Mouse (Mus musculus) hindbrain, embryonic 14.5 days (tissue): ENCODE measurements around the gene Sys1. TPM values are rescaled to one million over a fixed set of nuclear protein-coding genes. Genes with fewer than 3 reads are reported as not detected.

ENCODE experiments used
- ATAC-seq: fragments of 200-750 bp; cut with Nextera tagmentation; 2 replicates; pipeline ENCODE4 v1.8.0; 2017; ENCODE audit warnings: moderate number of reproducible peaks, mild to moderate bottlenecking, moderate TSS enrichment, moderate library complexity; ENCODE audit not compliant: low FRiP score
- DNase-seq: peaks from one replicate; pipeline ENCODE4 v3.0.0-alpha.2; 2015; ENCODE audit warnings: low spot score
- H3K27ac ChIP-seq: fragments of 300-500 bp; sonication (generic); 2 replicates; pipeline ENCODE4 v1.5.1; 2014; ENCODE audit warnings: mild to moderate bottlenecking, moderate library complexity
- H3K27me3 ChIP-seq: fragments of 300-500 bp; sonication (generic); 2 replicates; pipeline ENCODE4 v1.6.1; 2014; ENCODE audit warnings: mild to moderate bottlenecking, low read length, mixed read lengths; ENCODE audit not compliant: control insufficient read depth, insufficient read depth
- H3K36me3 ChIP-seq: fragments of 300-500 bp; sonication (generic); replicated peaks from 2 replicates; pipeline ENCODE4 v1.6.1; 2014; ENCODE audit not compliant: control insufficient read depth, insufficient read depth
- H3K4me1 ChIP-seq: fragments of 300-500 bp; sonication (generic); replicated peaks from 2 replicates; pipeline ENCODE4 v1.6.1; 2014; ENCODE audit warnings: antibody characterized with exemption, low read length, mixed read lengths; ENCODE audit not compliant: control insufficient read depth, insufficient read depth
- H3K4me2 ChIP-seq: fragments of 300-500 bp; sonication (generic); replicated peaks from 2 replicates; pipeline ENCODE4 v1.6.1; 2014; ENCODE audit warnings: mild to moderate bottlenecking, moderate library complexity
- H3K4me3 ChIP-seq: fragments of 300-500 bp; sonication (generic); replicated peaks from 2 replicates; pipeline ENCODE4 v1.5.1; 2014; ENCODE audit warnings: mild to moderate bottlenecking, low read length
- H3K9ac ChIP-seq: fragments of 300-500 bp; sonication (generic); 2 replicates; pipeline ENCODE4 v1.6.1; 2014
- H3K9me3 ChIP-seq: fragments of 300-500 bp; sonication (generic); 2 replicates; pipeline ENCODE4 v1.6.1; 2016; ENCODE audit warnings: low read length; ENCODE audit not compliant: control insufficient read depth
- WGBS: fragments of 180-500 bp; shearing (Covaris S2); extraction: QIAGEN DNeasy Blood & Tissue Kit; methylation state at CpG from one replicate; pipeline ENCODE4 v1.1.7; 2014; 5-methylcytosine and 5-hydroxymethylcytosine counted together
- polyA plus RNA-seq: library from polyadenylated mRNA; unstranded; fragments of >200 nt; fragmentation: Nextera tagmentation; extraction: Ambion mirVana; gene quantifications from 2 replicates; pipeline ENCODE4 v1.2.1, GENCODE M21; 2014

Sys1 gene
- polyA plus RNA-seq, 1 experiment from 2014 or later, result 92.6 TPM

- no peaks in the 10 kb centered on the region for H3K36me3 ChIP-seq
- no peaks in the 10 kb centered on the region for H3K27me3 ChIP-seq
- H3K27ac ChIP-seq, result no peak overlapping the region
- no peak overlapping the region for H3K4me2 ChIP-seq
- no peak overlapping the region for H3K9ac ChIP-seq
- no peaks in the 10 kb centered on the region for H3K4me1 ChIP-seq
- ATAC-seq (no peak), DNase-seq (no peak)
- H3K4me3 ChIP-seq, result no peak overlapping the region
- H3K9me3 ChIP-seq, result no peaks in the 10 kb centered on the region
- 76% methylated on average over 5 of the region's 5 CpGs for WGBS
Measured at GRCm38 (mm10) chr2:164528557-164528956, 71.8 kb downstream of the Sys1 start.

Other genes starting within 250 kb of the Sys1 start
- not detected in 2 replicates for gene Wfdc15b, start 235.3 kb upstream of the Sys1 start, polyA plus RNA-seq
- gene Svs2, start 218.5 kb upstream of the Sys1 start, polyA plus RNA-seq, result not detected in 2 replicates
- gene Svs3b, start 200.3 kb upstream of the Sys1 start, polyA plus RNA-seq, result not detected in 2 replicates
- not detected in 2 replicates for gene Svs4, start 178.5 kb upstream of the Sys1 start, polyA plus RNA-seq
- gene Svs3a, start 167.7 kb upstream of the Sys1 start, polyA plus RNA-seq, result not detected in 2 replicates
- gene Svs6, start 140.2 kb upstream of the Sys1 start, polyA plus RNA-seq, result not detected in 2 replicates
- not detected in 2 replicates for gene Svs5, start 124.2 kb upstream of the Sys1 start, polyA plus RNA-seq
- 0.33 and 0.62 TPM in 2 replicates for gene Slpi, start 67.9 kb upstream of the Sys1 start, polyA plus RNA-seq
- 0.04 and 0.15 TPM in 2 replicates for gene Rbpjl, start 53.8 kb upstream of the Sys1 start, polyA plus RNA-seq
- gene Matn4, start 51.8 kb upstream of the Sys1 start, polyA plus RNA-seq, result 0.44 and 0.75 TPM in 2 replicates
- gene Sdc4, start 13.1 kb upstream of the Sys1 start, polyA plus RNA-seq, result 6.8 and 9.3 TPM in 2 replicates
- gene Gm20458, start 4.0 kb downstream of the Sys1 start, polyA plus RNA-seq, result 8.6 and 10.0 TPM in 2 replicates
- gene Trp53tg5, start 16.8 kb downstream of the Sys1 start, polyA plus RNA-seq, result 0.28 TPM in 1 of 2 replicates, not detected in the other
- gene Dbndd2, start 29.1 kb downstream of the Sys1 start, polyA plus RNA-seq, result 13.8 and 14.4 TPM in 2 replicates
- gene Pigt, start 40.6 kb downstream of the Sys1 start, polyA plus RNA-seq, result 109 and 110 TPM in 2 replicates
- 2.4 and 4.0 TPM in 2 replicates for gene Wfdc2, start 105.4 kb downstream of the Sys1 start, polyA plus RNA-seq
- gene Spint3, start 116.5 kb downstream of the Sys1 start, polyA plus RNA-seq, result not detected in 2 replicates
- 0.25 TPM in 1 of 2 replicates, not detected in the other for gene Wfdc6a, start 128.5 kb downstream of the Sys1 start, polyA plus RNA-seq
- not detected in 2 replicates for gene Eppin, start 136.6 kb downstream of the Sys1 start, polyA plus RNA-seq
- not detected in 2 replicates for gene Wfdc6b, start 156.6 kb downstream of the Sys1 start, polyA plus RNA-seq
- gene Wfdc8, start 156.7 kb downstream of the Sys1 start, polyA plus RNA-seq, result not detected in 2 replicates
- not detected in 2 replicates for gene Wfdc16, start 181.8 kb downstream of the Sys1 start, polyA plus RNA-seq
- not detected in 2 replicates for gene Wfdc10, start 199.1 kb downstream of the Sys1 start, polyA plus RNA-seq
- gene Wfdc9, start 199.6 kb downstream of the Sys1 start, polyA plus RNA-seq, result not detected in 2 replicates
- gene Wfdc11, start 217.1 kb downstream of the Sys1 start, polyA plus RNA-seq, result not detected in 2 replicates
- gene Wfdc13, start 228.1 kb downstream of the Sys1 start, polyA plus RNA-seq, result 0.26 TPM in 1 of 2 replicates, not detected in the other
- gene Spint4, start 241.5 kb downstream of the Sys1 start, polyA plus RNA-seq, result not detected in 2 replicates